Mouse (Mus musculus) brain, embryonic 14.5 days (tissue): ENCODE measurements around the gene Olfr1465. TPM values are rescaled to one million over a fixed set of nuclear protein-coding genes. Genes with fewer than 3 reads are reported as not detected.

Experiments used
- DNase-seq: peaks from one replicate; pipeline ENCODE4 v3.0.0-alpha.2; 2011; ENCODE audit warnings: low read depth
- CTCF ChIP-seq: fragments of 200-500 bp; IDR thresholded peaks from 2 replicates; pipeline ENCODE4 v1.5.1; 2012; ENCODE audit warnings: inconsistent platforms, mild to moderate bottlenecking, moderate library complexity, borderline replicate concordance; ENCODE audit not compliant: insufficient read depth, insufficient read length; ENCODE audit errors: extremely low read depth
- POLR2A ChIP-seq: fragments of 200-500 bp; IDR thresholded peaks from 2 replicates; pipeline ENCODE4 v1.6.1; 2012; ENCODE audit warnings: mild to moderate bottlenecking, inconsistent platforms, borderline replicate concordance; ENCODE audit not compliant: poor library complexity, insufficient read depth, insufficient read length, severe bottlenecking; ENCODE audit errors: extremely low read depth
- polyA plus RNA-seq: library from polyadenylated mRNA; depleted of rRNA; stranded (reverse); fragments of >200 nt; gene quantifications from 2 replicates; pipeline ENCODE4 v1.2.3, GENCODE M21; 2012; rRNA removed

The Olfr1465 gene
- polyA plus RNA-seq, result not detected in 2 replicates

GRCm38 (mm10) chr19:13315441-13315840, at the start of gene Olfr1465:
Olfr1465 (minus strand) TSS chr19:13315541.
- no peak for DNase-seq
- TF ChIP-seq POLR2A, result no peak
- TF ChIP-seq CTCF, result no peak

DNA sequence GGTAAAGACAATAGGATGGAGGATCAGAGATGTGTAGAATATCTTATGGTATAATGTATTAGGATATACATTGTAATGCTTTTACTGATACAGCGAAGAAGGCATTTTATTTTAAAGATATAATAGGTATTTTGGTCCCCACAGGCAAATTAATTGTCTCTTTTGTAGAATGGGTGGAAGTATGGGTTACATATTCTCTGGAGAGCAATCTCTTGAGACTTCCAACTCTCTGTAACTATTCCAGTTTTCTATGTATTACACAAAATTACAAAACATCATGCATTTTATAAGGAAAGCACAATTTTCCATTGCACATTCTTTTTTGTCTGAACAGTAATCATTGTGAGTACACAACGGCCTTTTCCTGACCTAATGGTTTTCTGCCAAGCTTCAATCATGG, 46.6 kb upstream of the Olfr1465 start, which contains the start of gene Olfr1467:
TSS of gene Olfr1467 (plus strand) at position 301 of the 400 bp plus-strand sequence.
- no peak for TF ChIP-seq POLR2A
- no peak for TF ChIP-seq CTCF
- DNase-seq, result no peak

GRCm38 (mm10) chr19:13338562-13338961, 23.2 kb upstream of the Olfr1465 start, which contains the start of gene Olfr1466:
Olfr1466 (plus strand) TSS chr19:13338862.
- TF ChIP-seq CTCF (no peak), POLR2A (no peak)
- no peak for DNase-seq

Other genes with a start within 250 kb of the Olfr1465 start
- not detected in 2 replicates for gene Olfr1457, start 217.7 kb downstream of the Olfr1465 start, polyA plus RNA-seq
- not detected in 2 replicates for gene Olfr1458, start 208.8 kb downstream of the Olfr1465 start, polyA plus RNA-seq
- gene Olfr1459, start 166.0 kb downstream of the Olfr1465 start, polyA plus RNA-seq, result not detected in 2 replicates
- gene Olfr1461, start 152.5 kb downstream of the Olfr1465 start, polyA plus RNA-seq, result not detected in 2 replicates
- not detected in 2 replicates for gene Olfr1462, start 129.8 kb downstream of the Olfr1465 start, polyA plus RNA-seq
- gene Olfr1463, start 84.2 kb downstream of the Olfr1465 start, polyA plus RNA-seq, result not detected in 2 replicates
- gene Olfr1466, start 23.3 kb upstream of the Olfr1465 start, polyA plus RNA-seq, result not detected in 2 replicates
- not detected in 2 replicates for gene Olfr1467, start 46.7 kb upstream of the Olfr1465 start, polyA plus RNA-seq
- not detected in 2 replicates for gene Olfr1469, start 92.3 kb upstream of the Olfr1465 start, polyA plus RNA-seq
- gene Olfr1471, start 127.9 kb upstream of the Olfr1465 start, polyA plus RNA-seq, result not detected in 2 replicates
- not detected in 2 replicates for gene Olfr1472, start 140.5 kb upstream of the Olfr1465 start, polyA plus RNA-seq
- gene Olfr1474, start 154.0 kb upstream of the Olfr1465 start, polyA plus RNA-seq, result not detected in 2 replicates
- not detected in 2 replicates for gene Olfr1475, start 164.7 kb upstream of the Olfr1465 start, polyA plus RNA-seq
- gene Olfr1477, start 185.0 kb upstream of the Olfr1465 start, polyA plus RNA-seq, result not detected in 2 replicates
- not detected in 2 replicates for gene Olfr1480, start 212.4 kb upstream of the Olfr1465 start, polyA plus RNA-seq